Mouse (Mus musculus): ENCODE measurements at regions not wholly inside any gene's neighbourhood (a gene's known extent, or its start where the extent isn't known, plus 50 kb on each side); places are given as distances from the start of the nearest gene placed in this dataset.

DNA sequence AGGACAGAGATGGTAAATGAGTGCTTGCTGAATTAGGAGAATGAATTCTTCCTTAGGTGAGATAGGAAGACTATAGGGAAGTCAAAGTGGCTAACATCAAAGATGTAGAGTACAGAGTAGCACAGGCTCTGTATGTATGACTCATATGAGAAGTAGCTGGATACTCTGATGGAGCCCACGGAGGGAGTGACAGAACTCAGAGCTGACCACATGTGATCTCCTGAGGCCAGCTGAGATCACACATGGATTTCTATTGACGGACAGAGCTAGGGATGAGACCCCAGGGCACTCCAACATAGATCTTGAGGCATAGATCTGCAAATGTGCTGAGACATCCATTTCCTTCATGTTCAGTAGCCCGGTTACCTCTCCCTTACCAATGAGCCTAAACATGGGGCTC is 66.0 kb downstream of the Cops8 start:
- DNase-seq, result no peak

DNA sequence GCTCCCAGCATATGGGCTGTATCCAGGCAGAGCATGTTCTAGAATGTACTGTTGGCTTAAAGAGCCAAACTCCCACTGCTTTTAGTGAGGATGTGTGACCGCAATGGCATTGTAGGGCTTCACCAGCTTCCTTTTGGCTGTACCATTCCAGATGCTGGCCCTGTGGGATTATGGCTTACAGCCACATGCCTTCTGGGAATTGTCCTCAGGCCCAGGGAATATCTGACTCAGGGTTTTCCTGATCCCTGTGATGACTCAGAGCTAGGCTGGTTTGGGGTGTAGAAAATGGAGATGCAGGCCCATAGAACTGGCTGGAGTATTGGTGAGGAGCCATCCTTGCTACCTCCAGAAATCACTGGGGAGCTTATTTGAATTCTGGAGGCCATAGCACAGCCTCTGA is 66.5 kb downstream of the Cops8 start:
- DNase-seq, result no peak

DNA sequence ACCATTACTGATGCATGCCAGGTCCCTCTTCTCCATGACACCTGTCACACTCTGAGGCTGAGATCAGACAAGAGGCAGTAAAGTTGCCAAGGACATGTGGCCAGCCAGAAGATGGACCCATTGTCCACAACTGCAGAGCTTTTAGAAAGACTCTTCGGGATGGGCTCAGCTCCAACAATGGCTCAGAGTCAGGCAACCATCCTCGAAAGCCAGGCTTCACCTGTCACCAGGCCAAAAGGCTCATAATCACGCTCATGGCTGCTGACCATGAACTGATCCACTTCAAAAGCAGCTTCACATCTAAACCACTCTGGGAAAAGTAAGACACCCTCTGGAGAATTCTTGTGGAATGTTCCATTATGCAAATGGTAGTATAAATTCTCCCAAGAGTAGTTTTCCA is 67.6 kb downstream of the Cops8 start:
- DNase-seq, result peak; percentile 81

DNA sequence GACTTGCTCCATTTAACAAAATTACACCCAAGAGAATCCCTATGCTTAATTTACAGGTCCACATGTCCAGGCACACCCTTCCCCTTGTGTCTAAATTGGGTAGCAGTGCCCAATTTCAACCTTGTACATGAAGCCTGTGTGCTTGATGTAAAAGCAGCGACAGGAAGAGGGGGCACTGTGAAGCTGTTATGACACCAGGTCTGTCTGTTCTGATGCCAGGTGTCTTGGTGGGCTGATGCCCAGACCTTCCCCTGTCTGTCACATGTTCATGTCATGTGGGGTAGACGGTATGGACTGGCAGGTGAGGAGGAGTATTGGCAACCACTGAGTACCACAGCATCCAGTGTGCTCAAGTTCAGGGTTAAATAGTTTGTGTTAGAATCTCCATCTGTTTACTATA is 71.0 kb downstream of the Cops8 start:
- DNase-seq, result no peak

DNA sequence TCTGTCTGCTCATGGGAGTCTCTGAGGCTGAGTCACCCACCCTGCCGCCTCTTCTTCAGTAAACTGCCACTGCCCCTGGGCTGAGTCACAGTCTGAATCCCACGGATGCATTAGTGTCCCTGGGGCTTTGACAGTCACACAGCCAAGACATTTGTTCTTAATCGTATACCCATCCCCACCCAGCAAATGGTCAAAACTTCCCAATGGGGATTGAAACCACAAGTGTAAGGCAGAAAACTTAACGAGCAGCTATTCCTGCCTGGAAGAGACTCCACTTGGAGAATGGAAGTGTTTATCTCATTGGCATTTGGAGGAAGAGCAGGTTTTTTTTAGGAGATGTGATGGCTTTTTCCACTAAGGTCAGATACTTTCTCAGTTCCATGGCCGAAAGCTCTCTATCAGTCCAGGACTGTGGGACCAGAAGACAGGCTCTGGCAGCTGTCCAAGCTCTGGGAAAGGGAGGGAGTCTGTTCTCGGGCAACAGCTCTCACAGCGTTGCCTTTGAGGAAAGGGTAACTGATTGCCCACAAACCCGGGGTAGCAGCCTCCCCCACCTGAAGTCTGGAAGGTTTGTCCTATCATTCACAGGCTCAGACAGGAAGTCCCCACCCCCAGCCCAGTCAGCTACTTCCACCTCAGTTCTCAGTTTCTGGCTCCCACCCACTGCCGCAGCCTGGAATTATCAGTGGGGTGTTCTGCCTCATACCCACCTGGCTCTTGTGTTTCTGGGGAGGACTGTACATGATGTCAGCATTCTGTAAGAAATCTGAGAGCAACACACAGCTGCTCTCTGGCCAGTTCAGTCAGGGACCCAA is 73.6 kb downstream of the Cops8 start:
- DNase-seq, result peak; percentile 74 to 80

DNA sequence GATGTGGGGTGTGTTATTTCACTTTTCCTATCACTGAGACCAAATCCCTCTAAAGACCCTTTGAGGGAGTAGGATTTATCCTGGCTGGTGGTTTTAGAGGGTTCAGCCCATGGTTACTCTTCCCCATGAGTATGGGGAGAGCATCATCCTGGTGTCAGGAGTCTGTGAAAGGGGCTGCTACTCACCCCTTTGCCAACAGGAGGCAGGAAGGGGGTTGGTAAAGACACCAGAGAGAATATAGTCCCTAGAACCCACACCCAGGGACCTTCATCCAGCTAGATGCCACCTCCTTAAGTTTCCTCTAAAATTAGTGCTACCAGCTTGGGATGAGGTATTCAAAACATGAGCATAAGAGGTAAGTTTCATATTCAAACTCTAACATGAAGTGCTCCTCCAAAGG is 74.4 kb downstream of the Cops8 start:
- no peak for DNase-seq

DNA sequence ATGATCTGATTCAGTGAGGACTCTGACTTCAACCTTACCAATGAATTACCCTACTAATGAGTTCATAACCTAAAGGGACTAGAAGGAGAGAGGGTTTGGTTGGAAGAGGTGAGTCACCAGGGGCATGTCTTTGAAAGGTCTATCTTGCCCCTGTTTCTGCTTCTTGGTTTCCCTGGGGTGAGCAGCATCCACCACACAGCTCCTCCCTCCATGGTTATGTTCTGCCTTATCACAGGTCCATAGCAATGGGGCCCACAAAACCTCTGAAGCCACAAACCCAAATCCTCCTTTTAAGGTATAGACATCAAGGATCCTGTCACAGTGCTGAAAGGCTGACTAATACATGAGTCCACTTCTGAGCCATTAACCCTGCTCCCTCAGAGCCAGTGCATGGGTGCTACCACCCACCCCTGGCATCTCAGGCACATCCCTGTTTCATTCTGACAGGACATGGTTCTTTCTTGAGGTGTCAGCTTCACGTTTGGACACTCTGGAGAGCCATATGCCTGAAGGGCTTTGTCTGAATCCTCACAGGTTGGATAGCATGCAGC is 74.9 kb downstream of the Cops8 start:
- no peak for DNase-seq

DNA sequence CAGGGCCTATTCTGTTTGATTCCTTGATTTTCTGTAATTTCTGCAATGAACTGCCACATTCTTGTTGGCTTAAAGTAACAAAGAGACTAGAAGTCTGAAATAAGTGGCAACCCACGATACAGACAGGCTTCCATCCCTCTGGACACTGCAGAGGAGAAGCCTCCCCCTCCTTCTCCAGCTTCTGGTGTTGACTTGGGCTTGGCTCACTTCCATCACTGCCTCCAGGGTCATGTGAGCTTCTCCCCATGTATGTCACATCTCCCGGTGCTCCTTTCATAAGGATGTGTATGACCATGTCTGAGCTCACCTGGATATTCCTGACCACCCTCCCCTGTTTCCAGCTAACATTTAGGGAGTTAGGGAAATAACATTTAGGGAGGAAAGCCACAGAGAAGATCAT is 75.6 kb downstream of the Cops8 start:
- DNase-seq, result peak in 1 of 2 experiments; percentile 24

DNA sequence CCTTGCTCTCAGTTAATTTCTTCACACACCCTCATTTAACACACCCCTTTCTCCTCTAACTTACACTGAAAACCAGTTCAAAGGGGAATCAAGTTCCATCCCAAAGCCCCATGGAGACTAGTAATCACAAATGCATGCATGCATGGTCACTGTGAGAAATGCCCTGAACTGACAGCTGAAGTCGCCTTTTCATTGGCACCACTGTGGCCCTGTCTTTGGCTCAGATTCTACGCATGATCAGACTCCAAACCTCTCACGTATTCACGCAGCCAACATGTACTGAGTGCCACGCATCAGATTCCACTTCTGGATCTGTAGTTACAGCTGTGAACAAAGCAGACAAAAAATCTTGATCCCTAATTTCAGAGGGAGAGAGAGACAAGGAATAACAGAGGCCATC is 85.3 kb downstream of the Cops8 start:
- peak; percentile 76 to 77 for DNase-seq

DNA sequence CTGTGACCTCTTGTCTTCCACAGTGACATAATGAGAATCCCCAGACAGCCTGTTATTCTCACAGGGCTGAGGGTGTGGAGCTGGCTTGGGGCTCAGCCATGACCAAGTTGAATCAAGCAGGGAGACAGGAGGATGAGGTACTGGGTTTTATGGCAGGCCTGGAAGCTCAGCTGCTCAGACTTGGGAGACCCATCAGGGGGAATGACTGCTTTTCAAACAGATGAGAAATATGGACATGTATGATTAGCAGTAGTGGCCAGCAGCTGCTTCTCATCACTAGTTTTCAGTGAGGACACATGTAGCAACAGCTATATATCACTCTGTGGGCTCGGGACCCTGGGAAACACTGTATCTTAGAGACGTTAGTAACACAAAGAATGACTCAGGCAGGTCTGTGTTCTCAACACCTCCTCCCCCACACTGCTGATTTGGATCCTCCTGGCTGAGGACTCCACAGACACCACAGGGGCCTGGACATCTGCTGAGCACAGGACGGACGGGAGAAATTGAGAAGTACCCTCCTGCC is 87.9 kb downstream of the Cops8 start:
- peak; percentile 77 to 83 for DNase-seq

DNA sequence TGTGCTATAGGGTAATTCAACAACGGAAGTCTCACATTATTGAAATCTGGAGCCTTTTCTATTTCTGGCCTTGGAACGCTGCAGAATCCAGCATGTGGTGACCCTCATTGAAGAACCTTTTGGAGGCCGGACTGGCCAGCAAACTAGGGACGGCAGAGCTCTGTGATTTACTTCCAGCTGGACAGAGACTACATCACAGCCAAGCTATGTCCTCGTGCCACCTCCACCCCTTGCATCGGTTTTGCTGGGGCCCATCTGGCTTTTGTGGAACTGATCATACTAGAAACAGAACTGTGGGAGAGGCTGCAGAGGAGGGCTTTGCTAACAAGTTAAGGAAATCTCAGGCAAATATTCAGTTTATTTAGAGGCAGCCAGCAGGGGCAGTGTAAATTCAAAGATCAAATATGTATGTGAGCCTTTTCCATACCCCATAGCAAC is 88.4 kb downstream of the Cops8 start:
- DNase-seq, result peak; percentile 70 to 71

DNA sequence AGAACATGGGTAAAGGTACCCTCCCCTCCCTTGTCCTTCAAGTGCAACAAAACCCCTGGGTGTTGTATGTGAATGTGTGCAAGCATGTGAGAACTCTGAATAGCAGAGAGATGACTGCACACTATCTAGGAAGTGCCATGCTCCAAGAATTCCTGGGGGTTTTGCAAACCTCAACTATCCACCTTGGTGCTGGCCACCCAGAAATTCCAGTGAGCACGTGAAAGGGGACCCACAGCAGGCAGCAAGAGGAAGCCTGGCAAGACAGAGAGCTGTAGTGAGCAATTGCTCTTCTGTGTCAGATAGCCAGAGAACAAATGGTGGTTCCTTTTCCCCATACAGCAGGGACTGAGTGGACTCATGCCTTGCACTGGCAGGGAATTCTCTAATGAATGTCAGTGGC is 90.1 kb downstream of the Cops8 start:
- no peak for DNase-seq

DNA sequence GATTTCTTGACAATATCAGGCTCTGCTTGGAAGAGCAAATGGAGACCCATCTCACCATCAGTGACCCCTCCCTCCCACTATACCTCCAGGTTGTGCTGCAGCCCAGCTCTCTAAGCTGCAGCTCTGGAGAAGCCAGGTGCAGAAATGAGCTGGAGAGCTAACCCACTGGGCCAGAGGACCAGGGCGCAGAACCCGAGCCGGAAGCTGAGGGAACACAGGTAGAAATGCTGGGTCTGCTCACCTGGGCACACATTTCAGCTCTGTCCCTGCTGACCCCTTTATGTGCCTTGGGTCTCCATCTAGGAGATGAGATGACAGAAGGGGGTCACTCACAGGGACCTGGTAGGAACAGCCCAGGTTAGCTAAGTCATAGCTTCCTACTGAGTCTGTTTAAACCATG is 92.0 kb downstream of the Cops8 start:
- no peak for DNase-seq

DNA sequence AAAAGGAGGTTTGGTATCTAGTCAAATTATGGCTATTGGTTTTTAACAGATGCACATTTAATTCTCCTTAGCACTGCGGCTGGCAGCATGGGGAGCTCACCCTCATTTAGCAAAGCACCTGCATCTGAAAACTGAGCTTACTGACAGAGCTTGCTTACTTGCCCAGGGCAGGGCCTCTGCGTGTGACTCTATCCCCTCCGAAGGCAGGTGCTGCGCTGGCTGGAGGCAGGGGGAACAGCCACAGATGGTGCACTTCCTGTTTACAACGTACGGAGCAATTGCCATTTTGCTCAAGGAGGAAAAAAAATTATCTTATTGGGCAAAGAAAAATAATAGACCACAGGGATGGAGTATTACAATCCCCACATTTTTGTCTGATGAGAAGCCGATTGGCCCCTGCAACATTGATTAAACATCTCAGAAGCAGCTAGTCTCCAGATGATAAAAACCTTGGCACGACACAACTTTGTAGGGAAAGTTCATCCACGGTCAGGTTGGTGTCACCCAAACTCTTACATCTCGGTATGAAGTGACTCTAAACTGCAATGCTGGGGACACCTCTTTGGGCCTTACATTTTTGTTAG is 92.5 kb downstream of the Cops8 start:
- DNase-seq, result no peak

DNA sequence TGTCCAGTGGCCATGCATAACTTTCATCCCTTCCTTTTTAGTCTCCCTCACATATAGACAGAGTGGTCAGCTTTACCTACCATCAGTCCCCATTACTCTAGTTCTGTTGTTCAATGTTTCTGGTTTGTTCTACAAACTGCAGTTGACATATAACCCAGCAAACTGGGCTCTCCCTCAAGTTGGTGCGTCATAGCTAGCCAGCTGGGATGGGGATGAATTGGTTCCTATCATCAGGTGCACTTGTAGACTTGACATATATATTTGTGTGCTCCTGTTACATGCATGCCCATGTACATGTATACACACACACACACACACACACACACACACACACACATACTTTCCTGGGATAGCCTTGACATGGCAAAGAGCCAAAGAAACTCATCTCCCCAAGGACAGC is 93.2 kb downstream of the Cops8 start:
- DNase-seq, result peak in 1 of 2 experiments; percentile 21

DNA sequence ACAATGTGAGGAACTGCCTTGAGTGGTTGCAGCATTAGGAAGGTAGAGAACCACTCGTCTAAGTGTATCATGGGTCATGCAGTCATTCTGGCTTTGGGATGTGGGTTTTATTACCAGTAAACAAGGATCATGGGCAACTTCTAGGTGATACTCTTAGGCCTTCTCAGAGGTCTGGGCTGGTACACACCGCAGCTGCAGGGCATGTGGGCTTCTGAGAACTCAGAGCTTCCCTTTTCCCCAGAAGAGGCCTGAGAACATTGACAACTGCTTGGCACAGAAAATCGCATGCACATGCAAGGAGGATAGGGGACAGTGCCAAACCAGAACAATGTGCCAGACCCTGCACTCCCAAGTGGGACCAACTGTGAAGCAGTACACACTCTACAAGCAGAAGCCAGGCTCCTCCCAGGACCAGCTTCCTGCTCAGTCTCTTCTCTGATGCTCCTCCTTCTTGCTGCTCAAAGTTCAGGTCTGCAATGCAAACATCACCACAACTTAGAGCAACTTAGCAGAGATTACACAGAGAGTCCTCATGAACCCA is 94.3 kb downstream of the Cops8 start:
- DNase-seq, result peak; percentile 41 to 60

DNA sequence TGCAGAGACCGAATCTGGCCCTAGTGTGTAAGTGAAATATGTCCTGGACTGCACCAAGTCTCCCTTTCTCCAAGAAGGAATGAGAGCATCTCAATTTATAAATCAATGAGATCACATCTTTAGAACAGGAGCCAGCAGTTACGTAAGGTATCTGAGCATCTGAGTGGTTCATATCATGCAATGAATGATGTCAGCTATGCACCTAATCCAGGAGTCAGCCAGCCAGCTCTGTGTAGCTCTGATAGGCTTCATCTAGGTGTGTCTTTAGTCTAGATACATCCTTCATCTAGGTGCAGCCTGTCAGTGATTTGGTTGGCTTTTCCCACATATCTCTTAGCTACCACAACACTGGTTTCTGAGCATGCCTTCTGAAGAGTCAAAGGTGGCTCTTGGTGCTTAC is 95.8 kb downstream of the Cops8 start:
- no peak for DNase-seq

DNA sequence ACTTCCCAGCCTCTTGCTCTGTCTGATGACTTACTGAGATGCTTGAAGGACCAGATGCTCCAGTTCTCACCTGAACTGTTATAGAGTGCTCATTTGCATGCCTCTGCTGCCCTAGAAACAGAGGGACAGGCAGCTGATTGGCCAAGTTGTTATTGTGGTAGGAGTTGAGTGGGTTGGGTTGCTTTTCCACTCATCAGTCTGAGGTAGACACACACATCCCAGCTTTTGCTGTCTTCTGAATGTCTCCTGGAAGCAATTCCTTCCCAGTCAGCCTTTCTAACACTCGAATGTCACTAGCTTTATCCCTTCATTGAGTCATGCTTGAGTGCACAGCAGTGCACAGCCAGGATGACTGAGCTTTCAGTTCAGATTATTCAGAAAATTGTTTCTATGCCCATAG is 99.0 kb downstream of the Cops8 start:
- peak; percentile 34 to 47 for DNase-seq

DNA sequence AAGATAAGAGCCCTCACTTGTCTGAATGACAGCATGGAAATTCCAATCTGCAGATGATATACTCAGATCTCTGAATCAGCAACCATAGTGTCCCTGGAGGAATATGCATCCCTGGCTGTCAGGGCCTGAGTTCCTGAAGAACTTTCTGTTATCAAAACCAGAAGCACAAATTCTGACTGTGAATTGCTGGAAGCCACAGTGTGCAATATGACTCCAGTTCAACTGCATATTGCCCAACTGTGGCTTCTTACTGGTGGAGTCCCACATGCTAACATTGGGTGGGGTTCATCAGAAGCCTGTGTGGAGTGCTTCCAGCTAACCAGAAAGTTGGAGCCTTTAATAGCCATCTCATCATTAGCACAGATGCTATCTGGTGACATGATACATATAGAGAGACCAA is 103.6 kb downstream of the Cops8 start:
- DNase-seq, result no peak

DNA sequence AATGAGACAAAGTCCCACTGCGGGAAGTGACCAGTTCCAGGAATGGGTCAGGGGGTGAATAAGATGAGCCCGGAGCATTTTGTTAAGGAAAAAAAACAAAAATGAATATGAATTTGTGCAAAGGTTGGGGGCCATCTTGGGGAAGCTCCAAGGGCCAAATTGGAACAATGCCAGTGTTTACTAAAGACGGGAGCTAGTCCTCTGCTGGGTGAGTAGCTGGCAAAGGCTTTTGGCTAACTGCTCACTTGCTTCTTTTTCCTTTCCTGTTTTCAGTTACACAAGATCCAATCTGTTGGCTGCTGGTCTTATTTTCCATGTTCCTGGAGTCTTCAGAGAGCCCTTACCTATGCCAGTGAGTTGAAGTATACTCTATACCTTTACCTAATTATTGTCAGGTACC is 107.0 kb downstream of the Cops8 start:
- peak; percentile 33 to 45 for DNase-seq

DNA sequence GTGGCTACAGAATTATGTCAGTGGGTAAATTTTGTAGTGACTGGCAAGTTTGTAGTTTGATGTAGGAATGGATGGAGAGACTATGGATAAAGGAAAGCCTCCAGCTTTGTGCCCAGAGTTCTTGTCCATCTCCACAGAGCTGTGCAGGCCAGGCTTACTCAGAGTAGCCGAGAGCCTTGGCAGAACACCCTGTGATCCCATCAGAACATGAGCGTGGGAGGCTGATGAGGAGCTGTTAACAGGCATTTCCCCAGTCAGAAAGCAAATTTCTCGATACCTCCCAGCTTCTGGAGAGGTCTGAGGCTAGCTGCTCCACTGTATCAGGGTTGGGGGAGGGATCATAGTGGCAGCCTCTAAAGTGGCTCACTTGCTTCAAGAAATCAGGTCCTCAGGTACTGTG is 107.8 kb downstream of the Cops8 start:
- DNase-seq, result no peak

DNA sequence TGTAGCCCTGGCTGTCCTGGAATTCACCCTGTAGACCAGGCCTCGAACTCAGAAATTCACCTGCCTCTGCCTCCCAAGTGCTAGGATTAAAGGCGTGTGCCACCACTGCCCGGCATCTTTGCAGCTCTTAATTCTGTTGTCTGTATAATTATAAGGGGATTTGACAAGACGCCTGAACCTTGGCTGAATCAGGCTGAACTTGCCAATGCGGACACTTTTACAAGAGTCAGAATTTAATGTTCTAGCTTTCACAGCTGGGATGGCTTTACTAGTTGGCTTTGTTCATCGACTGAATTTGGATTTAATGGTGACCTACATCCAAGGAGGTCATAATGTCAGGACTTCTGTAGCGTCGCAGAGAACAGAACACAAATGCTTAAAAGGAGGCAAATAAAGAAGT is 108.3 kb downstream of the Cops8 start:
- no peak for DNase-seq
